20 mouse cellular contexts compared by ENCODE assay signal in genomic region chr14:32527211-32527610, GRCm38 (mm10).
"Had no signal": no experiment of that assay in that cellular context is flagged by ENCODE, and none has a peak within 500 bp of the region (broad histone marks: within the 10 kb centered on the region; RNA-seq: fewer than 3 reads in every experiment).

No protein-coding gene starts in this region.

- H3K27ac ChIP-seq: intestine, embryonic 15.5 days; limb, embryonic 10.5 days; limb, embryonic 13.5 days; liver, embryonic 12.5 days; liver, embryonic 15.5 days; lung, embryonic 15.5 days; neural tube, embryonic 13.5 days; stomach, postnatal 0 days had no signal

- H3K9me3 ChIP-seq: intestine, embryonic 15.5 days; limb, embryonic 10.5 days; limb, embryonic 13.5 days; liver, embryonic 12.5 days; liver, embryonic 15.5 days; lung, embryonic 15.5 days; neural tube, embryonic 13.5 days had no signal

- H3K4me1 ChIP-seq: intestine, embryonic 15.5 days; limb, embryonic 10.5 days; liver, embryonic 12.5 days; liver, embryonic 15.5 days; lung, embryonic 15.5 days had no signal

- DNase-seq: kidney, adult 11 months; kidney, adult 8-10 months; kidney, postnatal 14 days; kidney, postnatal 4 days; liver; lung, adult 18-20 months; lung, postnatal 10 days; lung, postnatal 36 days; midbrain, embryonic 14.5 days; retina, postnatal 1 day; right cerebral cortex, postnatal 4 days; thymus, postnatal 25 days had no signal

- H3K4me3 ChIP-seq: intestine, embryonic 15.5 days; limb, embryonic 10.5 days; limb, embryonic 13.5 days; liver, embryonic 12.5 days; liver, embryonic 15.5 days; lung, embryonic 15.5 days; neural tube, embryonic 13.5 days had no signal

- H3K27me3 ChIP-seq: intestine, embryonic 15.5 days; limb, embryonic 13.5 days; liver, embryonic 12.5 days; liver, embryonic 15.5 days; lung, embryonic 15.5 days; neural tube, embryonic 13.5 days had no signal
